Mouse (Mus musculus) stomach, embryonic 14.5 days (tissue): ENCODE measurements at regions not wholly inside any gene's neighbourhood (a gene's known extent, or its start where the extent isn't known, plus 50 kb on each side); places are given as distances from the start of the nearest gene placed in this dataset.

Experiments
- ATAC-seq: fragments of 200-750 bp; cut with Nextera tagmentation; 2 replicates; pipeline ENCODE4 v1.8.0; 2017; ENCODE audit warnings: low read depth, moderate TSS enrichment; ENCODE audit not compliant: insufficient number of reproducible peaks, insufficient read depth, low FRiP score
- H3K27ac ChIP-seq: fragments of 300-500 bp; sonication (generic); 2 replicates; pipeline ENCODE4 v1.5.1; 2014; ENCODE audit warnings: mild to moderate bottlenecking, low read length, moderate library complexity, mixed read lengths
- H3K27me3 ChIP-seq: fragments of 300-500 bp; sonication (generic); 2 replicates; pipeline ENCODE4 v1.6.1; 2014; ENCODE audit warnings: low read length, control low read depth, mixed read lengths; ENCODE audit not compliant: control insufficient read depth, insufficient read depth
- H3K36me3 ChIP-seq: fragments of 300-500 bp; sonication (generic); 2 replicates; pipeline ENCODE4 v1.6.1; 2014; ENCODE audit warnings: mild to moderate bottlenecking, control low read depth, low read length, moderate library complexity, mixed read lengths; ENCODE audit not compliant: control insufficient read depth, insufficient read depth
- H3K4me1 ChIP-seq: fragments of 300-500 bp; sonication (generic); 2 replicates; pipeline ENCODE4 v1.6.1; 2014; ENCODE audit warnings: low read length, control low read depth, mixed read lengths; ENCODE audit not compliant: control insufficient read depth, insufficient read depth
- H3K4me2 ChIP-seq: fragments of 300-500 bp; sonication (generic); replicated peaks from 2 replicates; pipeline ENCODE4 v1.6.1; 2014; ENCODE audit warnings: low read depth, low read length, control low read depth
- H3K4me3 ChIP-seq: fragments of 300-500 bp; sonication (generic); 2 replicates; pipeline ENCODE4 v1.5.1; 2014; ENCODE audit warnings: low read depth, low read length, control low read depth
- H3K9ac ChIP-seq: fragments of 300-500 bp; sonication (generic); replicated peaks from 2 replicates; pipeline ENCODE4 v1.6.1; 2014; ENCODE audit warnings: low read depth, mild to moderate bottlenecking, control low read depth, low read length, moderate library complexity, mixed read lengths
- H3K9me3 ChIP-seq: fragments of 300-500 bp; sonication (generic); 2 replicates; pipeline ENCODE4 v1.6.1; 2016; ENCODE audit warnings: low read depth, low read length, control low read depth; ENCODE audit not compliant: control insufficient read depth
- WGBS: fragments of 180-500 bp; shearing (Covaris S2); extraction: QIAGEN DNeasy Blood & Tissue Kit; methylation state at CpG from one replicate; pipeline ENCODE4 v1.1.7; 2014; 5-methylcytosine and 5-hydroxymethylcytosine counted together

DNA sequence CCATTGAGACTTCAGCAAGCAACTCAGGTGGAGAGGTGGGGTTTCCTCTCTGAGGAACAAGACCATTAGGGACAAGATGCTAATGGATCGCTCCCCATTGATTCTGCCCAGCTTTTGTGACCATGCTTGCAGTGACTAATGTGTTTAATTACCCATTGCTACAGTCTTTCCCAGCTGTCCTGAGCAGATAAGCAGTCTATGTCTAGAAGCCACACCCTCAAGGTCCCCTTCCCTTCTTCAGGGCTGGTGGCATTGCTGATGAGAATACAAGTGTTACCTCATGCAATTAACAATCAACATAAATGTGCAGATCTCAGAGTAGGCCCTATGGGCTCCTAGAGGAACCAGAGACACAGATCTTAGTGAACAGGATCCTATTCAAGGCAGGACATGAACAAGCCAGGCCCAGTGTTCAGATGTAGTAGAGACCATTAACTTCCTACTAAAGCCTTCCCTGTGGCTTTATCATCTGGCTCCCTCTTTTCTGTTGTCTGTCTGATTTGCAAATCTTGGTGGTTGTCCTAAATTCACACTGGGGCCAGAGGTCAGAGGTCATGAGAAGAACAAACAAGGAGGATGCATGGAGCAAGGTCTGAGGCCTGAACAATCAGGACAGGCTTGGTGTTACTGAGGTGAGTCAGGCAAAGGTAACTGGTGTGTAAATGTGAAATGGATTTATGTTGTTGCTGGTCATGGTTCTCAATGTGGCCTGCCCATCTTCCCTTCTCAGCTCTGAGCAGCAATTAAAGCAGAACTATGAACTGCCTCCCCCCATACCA is 56.8 kb downstream of the Odc1 start:
- ATAC-seq, result no peak
- Histone ChIP-seq H3K4me3 (no peak overlapping the region), H3K9ac (no peak overlapping the region), H3K4me2 (no peak overlapping the region), H3K4me1 (no peaks in the 10 kb centered on the region), H3K36me3 (no peaks in the 10 kb centered on the region), H3K27ac (no peak overlapping the region), H3K9me3 (no peaks in the 10 kb centered on the region), H3K27me3 (no peaks in the 10 kb centered on the region)
- WGBS, result 78% methylated on average over 1 of the region's 1 CpGs

DNA sequence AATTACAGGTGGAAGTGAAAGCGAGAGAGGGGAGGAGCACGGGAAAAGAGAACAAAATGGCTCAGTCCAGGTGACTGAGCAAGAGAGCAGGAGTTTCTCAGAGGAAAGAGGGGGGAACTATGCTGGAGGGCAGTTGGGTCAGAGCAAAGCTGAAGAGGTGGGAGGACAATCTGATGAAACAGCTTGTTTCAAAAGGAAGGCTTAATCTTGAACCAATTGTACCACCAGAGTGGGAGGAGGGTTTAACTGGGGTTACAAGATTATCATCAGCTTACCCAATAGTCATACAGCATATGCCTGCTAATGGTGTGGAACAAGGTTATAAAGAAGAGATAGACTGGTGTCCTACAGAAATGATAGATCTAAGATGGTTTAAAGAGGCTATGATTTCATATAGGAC is 59.0 kb downstream of the Odc1 start:
- 83% methylated on average over 2 of the region's 2 CpGs for WGBS
- Histone ChIP-seq H3K4me3 (no peak overlapping the region), H3K27me3 (no peaks in the 10 kb centered on the region), H3K4me2 (no peak overlapping the region), H3K27ac (no peak overlapping the region), H3K36me3 (no peaks in the 10 kb centered on the region), H3K4me1 (no peaks in the 10 kb centered on the region), H3K9me3 (no peaks in the 10 kb centered on the region), H3K9ac (no peak overlapping the region)
- ATAC-seq, result no peak

DNA sequence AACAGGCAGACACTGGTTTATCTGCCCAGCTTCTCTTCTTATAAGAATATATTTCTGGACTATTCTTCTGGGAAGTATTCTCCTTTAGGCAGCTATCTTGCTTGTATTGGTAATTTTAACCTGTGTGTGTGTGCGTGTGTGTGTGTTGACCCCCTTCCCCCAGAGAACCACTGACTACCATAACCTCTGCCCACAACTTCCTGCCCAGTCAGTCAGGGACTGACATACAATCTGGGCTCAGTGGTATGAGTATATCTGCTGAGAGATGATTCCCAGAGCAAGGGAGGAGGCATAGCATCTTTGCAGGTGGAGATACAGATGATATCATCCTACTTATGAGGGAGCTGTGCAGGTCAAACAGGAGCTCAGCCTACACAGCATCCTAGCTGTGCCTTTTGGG is 65.8 kb downstream of the Odc1 start:
- 84% methylated on average over 1 of the region's 1 CpGs for WGBS

DNA sequence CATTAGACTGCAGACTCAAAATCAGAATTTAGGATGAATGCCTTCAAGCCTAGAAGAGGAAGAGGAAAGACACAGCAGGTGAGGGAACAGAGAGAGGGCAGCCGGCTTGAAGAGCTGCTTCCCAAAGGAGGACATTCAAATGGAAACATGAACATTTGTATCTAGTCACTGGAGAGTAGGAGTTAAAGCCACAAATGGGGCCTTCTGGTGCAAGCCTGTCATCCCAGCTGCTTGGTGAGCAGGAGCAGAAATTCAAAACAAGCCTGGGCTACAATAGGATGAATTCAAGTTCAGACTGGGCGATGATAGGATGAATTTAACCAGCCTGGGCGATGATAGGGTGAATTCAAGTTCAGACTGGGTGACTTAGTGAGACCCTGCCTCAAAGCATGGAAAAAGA is 67.4 kb downstream of the Odc1 start:
- H3K27me3 ChIP-seq, result no peaks in the 10 kb centered on the region
- no peaks in the 10 kb centered on the region for H3K4me1 ChIP-seq
- 90% methylated on average over 3 of the region's 3 CpGs for WGBS
- H3K36me3 ChIP-seq, result no peaks in the 10 kb centered on the region
- H3K9me3 ChIP-seq, result no peaks in the 10 kb centered on the region
- ATAC-seq, result no peak
- H3K4me3 ChIP-seq, result no peak overlapping the region
- no peak overlapping the region for H3K9ac ChIP-seq
- H3K27ac ChIP-seq, result no peak overlapping the region
- no peak overlapping the region for H3K4me2 ChIP-seq

More for the DNA sequence above, 65.8 kb downstream of the Odc1 start:
- H3K36me3 ChIP-seq, result no peaks in the 10 kb centered on the region
- H3K4me1 ChIP-seq, result no peaks in the 10 kb centered on the region
- no peaks in the 10 kb centered on the region for H3K9me3 ChIP-seq
- no peak for ATAC-seq
- no peak overlapping the region for H3K4me2 ChIP-seq
- no peak overlapping the region for H3K4me3 ChIP-seq
- H3K27me3 ChIP-seq, result no peaks in the 10 kb centered on the region
- no peak overlapping the region for H3K9ac ChIP-seq
- H3K27ac ChIP-seq, result no peak overlapping the region

DNA sequence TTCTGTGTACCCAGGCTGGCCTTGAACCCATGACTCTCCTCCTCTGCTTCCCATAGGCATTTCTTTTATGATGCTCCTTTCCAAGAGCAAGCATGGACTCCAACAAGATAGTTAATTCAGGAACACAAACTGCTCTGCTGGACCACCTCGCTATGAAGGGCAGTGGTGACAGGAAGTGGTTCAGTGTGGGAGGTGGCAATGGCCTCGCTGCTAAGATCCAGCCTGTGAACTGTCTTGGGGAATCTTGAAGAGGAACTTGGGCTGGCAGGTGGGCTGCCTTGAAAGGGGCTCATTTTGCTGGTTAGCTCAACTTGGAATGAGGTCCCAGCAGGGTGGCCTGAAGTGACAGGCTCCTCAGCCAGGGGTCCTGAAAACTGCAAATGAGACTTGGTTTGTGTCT is 72.4 kb upstream of the Hpcal1 start:
- H3K4me1 ChIP-seq, result no peaks in the 10 kb centered on the region
- H3K9ac ChIP-seq, result no peak overlapping the region
- H3K36me3 ChIP-seq, result no peaks in the 10 kb centered on the region
- no peak for ATAC-seq
- H3K4me2 ChIP-seq, result no peak overlapping the region
- WGBS, result 21% methylated on average over 2 of the region's 2 CpGs
- H3K4me3 ChIP-seq, result no peak overlapping the region
- H3K27me3 ChIP-seq, result no peaks in the 10 kb centered on the region
- no peak overlapping the region for H3K27ac ChIP-seq
- H3K9me3 ChIP-seq, result no peaks in the 10 kb centered on the region

DNA sequence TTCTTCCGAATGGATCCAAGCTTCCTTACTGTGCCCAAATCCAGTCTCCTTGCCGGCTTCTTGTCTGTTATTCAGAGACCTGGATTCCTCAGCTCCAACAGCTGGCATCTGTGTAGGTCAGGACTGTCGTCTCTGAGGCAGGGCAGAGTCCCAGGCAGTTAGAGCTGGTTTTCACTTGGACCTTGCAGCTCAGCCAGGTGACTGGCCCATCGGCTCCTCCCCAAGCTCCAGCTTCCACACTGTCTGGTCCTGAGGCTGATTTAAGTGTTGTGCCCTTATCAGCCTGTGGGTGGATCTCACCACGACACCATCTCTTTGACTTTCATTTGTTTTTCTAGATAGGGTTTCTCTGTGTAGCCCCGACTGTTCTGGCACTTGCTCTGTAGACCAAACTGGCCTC is 70.4 kb upstream of the Hpcal1 start:
- no peak overlapping the region for H3K9ac ChIP-seq
- no peak overlapping the region for H3K4me2 ChIP-seq
- no peaks in the 10 kb centered on the region for H3K36me3 ChIP-seq
- no peak overlapping the region for H3K4me3 ChIP-seq
- ATAC-seq, result no peak
- H3K27ac ChIP-seq, result no peak overlapping the region
- no peaks in the 10 kb centered on the region for H3K9me3 ChIP-seq
- no peaks in the 10 kb centered on the region for H3K27me3 ChIP-seq
- no peaks in the 10 kb centered on the region for H3K4me1 ChIP-seq
- 38% methylated on average over 6 of the region's 6 CpGs for WGBS

DNA sequence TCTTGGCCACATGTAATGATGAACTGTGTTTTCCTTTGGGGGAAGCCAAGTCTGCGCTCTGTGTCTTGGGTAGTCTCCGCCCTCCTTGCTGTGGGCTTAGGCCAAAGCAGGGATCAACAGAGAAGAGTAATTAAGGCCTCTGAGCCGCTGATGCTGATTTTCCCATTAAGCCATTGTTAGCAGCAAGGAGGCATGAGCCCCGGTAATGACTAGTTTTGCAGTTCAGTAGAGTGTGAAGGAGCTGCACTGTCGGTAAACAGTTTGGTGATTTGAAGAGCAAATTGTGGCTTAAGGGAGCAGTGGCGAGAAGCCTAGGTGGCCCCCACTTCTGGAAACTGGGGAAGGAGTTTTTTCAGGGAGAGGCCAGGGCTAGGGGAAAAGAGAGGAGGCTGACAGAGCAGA is 69.2 kb upstream of the Hpcal1 start:
- ATAC-seq, result no peak
- 46% methylated on average over 6 of the region's 6 CpGs for WGBS
- no peaks in the 10 kb centered on the region for H3K4me1 ChIP-seq
- no peaks in the 10 kb centered on the region for H3K9me3 ChIP-seq
- no peaks in the 10 kb centered on the region for H3K27me3 ChIP-seq
- H3K4me3 ChIP-seq, result no peak overlapping the region
- H3K9ac ChIP-seq, result no peak overlapping the region
- H3K27ac ChIP-seq, result no peak overlapping the region
- H3K4me2 ChIP-seq, result no peak overlapping the region
- no peaks in the 10 kb centered on the region for H3K36me3 ChIP-seq

DNA sequence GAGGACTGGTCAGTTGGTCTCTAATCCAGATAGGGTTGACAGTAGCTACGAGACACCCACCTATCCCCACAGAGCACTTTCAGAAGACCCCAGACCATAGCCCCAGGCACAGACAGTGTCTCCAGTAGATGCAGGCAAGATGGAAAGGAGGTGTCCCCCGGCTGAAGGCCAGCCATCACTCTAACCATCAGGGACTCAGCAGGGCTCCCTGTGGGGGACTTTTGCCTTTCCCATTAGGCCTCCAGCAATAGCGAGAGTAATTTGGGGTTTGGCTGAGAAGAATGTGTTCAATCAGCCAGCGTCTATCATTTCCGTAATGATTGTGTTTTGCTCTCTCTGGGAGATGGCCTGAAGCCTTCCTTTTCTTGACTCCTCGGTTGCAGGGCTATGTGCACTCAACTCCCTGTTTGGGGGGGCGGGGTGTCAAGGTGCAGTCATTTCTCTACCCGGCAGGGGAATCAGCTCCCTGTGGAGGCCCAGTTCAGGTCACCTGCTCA is 68.1 kb upstream of the Hpcal1 start:
- no peaks in the 10 kb centered on the region for H3K36me3 ChIP-seq
- H3K9me3 ChIP-seq, result no peaks in the 10 kb centered on the region
- no peak overlapping the region for H3K9ac ChIP-seq
- no peaks in the 10 kb centered on the region for H3K4me1 ChIP-seq
- 59% methylated on average over 8 of the region's 8 CpGs for WGBS
- no peak overlapping the region for H3K4me3 ChIP-seq
- H3K27ac ChIP-seq, result no peak overlapping the region
- no peak for ATAC-seq
- H3K4me2 ChIP-seq, result no peak overlapping the region
- H3K27me3 ChIP-seq, result no peaks in the 10 kb centered on the region

DNA sequence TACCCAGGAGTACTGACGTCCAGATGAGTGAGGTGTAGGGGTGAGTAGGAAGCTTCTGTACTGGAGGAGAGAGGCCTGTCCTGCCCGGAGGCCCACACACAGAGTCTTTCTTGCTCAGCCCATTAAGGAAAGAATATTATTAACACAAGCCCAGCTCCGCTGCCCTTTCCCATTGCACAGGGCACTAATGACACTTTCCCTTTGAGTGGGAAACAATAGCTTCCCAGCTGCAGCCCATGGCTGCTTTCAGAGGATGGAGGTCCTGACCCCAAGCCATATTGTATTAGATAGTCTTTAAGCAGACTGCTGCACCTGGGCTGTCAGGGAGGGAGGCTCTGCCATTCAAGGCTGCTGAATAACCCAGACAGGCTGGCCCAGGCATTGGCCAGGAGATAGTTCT is 64.6 kb upstream of the Hpcal1 start:
- Histone ChIP-seq H3K36me3 (no peaks in the 10 kb centered on the region), H3K27ac (no peak overlapping the region), H3K9me3 (no peaks in the 10 kb centered on the region), H3K27me3 (no peaks in the 10 kb centered on the region), H3K9ac (no peak overlapping the region), H3K4me1 (no peaks in the 10 kb centered on the region), H3K4me3 (no peak overlapping the region), H3K4me2 (no peak overlapping the region)
- WGBS, result 18% methylated on average over 3 of the region's 3 CpGs
- no peak for ATAC-seq
